Mouse (Mus musculus): ENCODE results near the gene 0610040J01Rik.

- TF ChIP-seq JUND (IDR thresholded peaks at IDR 0.05; ENCODE audit: low read depth, low read length) (no peak), POLR2AphosphoS2 (IDR thresholded peaks at IDR 0.05; ENCODE audit: low read length) (no peak), MXI1 (IDR thresholded peaks at IDR 0.05; ENCODE audit: low read depth, low read length) (no peak), CTCF (IDR thresholded peaks at IDR 0.05 in 2 of 3, conservative IDR thresholded peaks at IDR 0.05 in 1 of 3; ENCODE audit: control insufficient read depth in 1 of 3, insufficient read depth in 1 of 3, low read depth in 2 of 3, low read length in 3 of 3, poor library complexity in 1 of 3, severe bottlenecking in 1 of 3) (no peak), TCF12 (IDR thresholded peaks at IDR 0.05; ENCODE audit: low read depth, low read length) (no peak), NELFE (IDR thresholded peaks at IDR 0.05; ENCODE audit: low read depth, low read length) (no peak)
Measured at GRCm38 (mm10) chr5:63788156-63788826, 23.9 kb upstream of the 0610040J01Rik start.

All from MEL (cell line).